Comparison of ENCODE assay signal across 22 mouse cellular contexts in genomic region chr11:37650095-37650494, GRCm38 (mm10).
DNase-seq lines count a peak whose midpoint lies in the region; ATAC-seq lines count a peak whose summit lies in the region.
"Had no signal": no experiment of that assay in that cellular context is flagged by ENCODE, and none has a peak within 500 bp of the region (broad histone marks: within the 10 kb centered on the region; RNA-seq: fewer than 3 reads in every experiment).

No protein-coding gene starts in this region.

- no peaks in the 10 kb centered on the region for H3K27me3 ChIP-seq in forebrain, embryonic 11.5 days (ENCODE audit: control insufficient read depth, insufficient read depth, low read length)
- H3K27me3 ChIP-seq in forebrain, embryonic 10.5 days (ENCODE audit: poor library complexity, severe bottlenecking), result no peaks in the 10 kb centered on the region
- no peaks in the 10 kb centered on the region for H3K27me3 ChIP-seq in midbrain, embryonic 13.5 days
- no peaks in the 10 kb centered on the region for H3K27me3 ChIP-seq in midbrain, embryonic 15.5 days (replicated peaks)
- no peaks in the 10 kb centered on the region for H3K27me3 ChIP-seq in hindbrain, embryonic 14.5 days (ENCODE audit: control insufficient read depth, insufficient read depth, low read length)
- H3K27me3 ChIP-seq: CH12.LX; embryonic facial prominence, embryonic 13.5 days; heart, embryonic 15.5 days; limb, embryonic 13.5 days; liver, embryonic 15.5 days had no signal

- H3K27ac ChIP-seq in forebrain, embryonic 11.5 days (ENCODE audit: low read depth, low read length), result no peak overlapping the region
- H3K27ac ChIP-seq in forebrain, embryonic 10.5 days, result no peak overlapping the region
- H3K27ac ChIP-seq in midbrain, embryonic 13.5 days, result no peak overlapping the region
- no peak overlapping the region for H3K27ac ChIP-seq in midbrain, embryonic 15.5 days
- H3K27ac ChIP-seq in hindbrain, embryonic 14.5 days, result no peak overlapping the region
- H3K27ac ChIP-seq: embryonic facial prominence, embryonic 13.5 days; heart, embryonic 15.5 days; kidney, postnatal 0 days; limb, embryonic 13.5 days; liver, embryonic 15.5 days; macrophage; stomach, postnatal 0 days had no signal

- 74% methylated on average over 11 of the region's 11 CpGs for WGBS in forebrain, embryonic 11.5 days
- WGBS in forebrain, embryonic 10.5 days, result 90% methylated on average over 11 of the region's 11 CpGs
- 51% methylated on average over 11 of the region's 11 CpGs for WGBS in midbrain, embryonic 13.5 days
- whole genome bisulfite sequencing in midbrain, embryonic 15.5 days, result 48% methylated on average over 11 of the region's 11 CpGs
- 32% methylated on average over 11 of the region's 11 CpGs for WGBS in hindbrain, embryonic 14.5 days

- H3K36me3 ChIP-seq in forebrain, embryonic 11.5 days (ENCODE audit: control insufficient read depth, insufficient read depth, low read length), result no peaks in the 10 kb centered on the region
- H3K36me3 ChIP-seq in forebrain, embryonic 10.5 days (replicated peaks), result no peaks in the 10 kb centered on the region
- no peaks in the 10 kb centered on the region for H3K36me3 ChIP-seq in midbrain, embryonic 13.5 days
- H3K36me3 ChIP-seq in midbrain, embryonic 15.5 days (replicated peaks), result no peaks in the 10 kb centered on the region
- H3K36me3 ChIP-seq in hindbrain, embryonic 14.5 days (replicated peaks; ENCODE audit: control insufficient read depth, insufficient read depth), result no peaks in the 10 kb centered on the region
- H3K36me3 ChIP-seq: embryonic facial prominence, embryonic 13.5 days; heart, embryonic 15.5 days; limb, embryonic 13.5 days; liver, embryonic 15.5 days had no signal

- no peaks in the 10 kb centered on the region for H3K9me3 ChIP-seq in forebrain, embryonic 11.5 days (ENCODE audit: control insufficient read depth, low read length)
- no peaks in the 10 kb centered on the region for H3K9me3 ChIP-seq in forebrain, embryonic 10.5 days
- H3K9me3 ChIP-seq in midbrain, embryonic 13.5 days, result no peaks in the 10 kb centered on the region
- no peaks in the 10 kb centered on the region for H3K9me3 ChIP-seq in midbrain, embryonic 15.5 days
- H3K9me3 ChIP-seq in hindbrain, embryonic 14.5 days (ENCODE audit: control insufficient read depth, low read length), result no peaks in the 10 kb centered on the region
- H3K9me3 ChIP-seq: embryonic facial prominence, embryonic 13.5 days; heart, embryonic 15.5 days; limb, embryonic 13.5 days; liver, embryonic 15.5 days had no signal

- H3K4me2 ChIP-seq in forebrain, embryonic 11.5 days (ENCODE audit: low read depth, low read length, severe bottlenecking), result no peak overlapping the region
- H3K4me2 ChIP-seq in midbrain, embryonic 13.5 days (replicated peaks), result no peak overlapping the region
- no peak overlapping the region for H3K4me2 ChIP-seq in midbrain, embryonic 15.5 days
- no peak overlapping the region for H3K4me2 ChIP-seq in hindbrain, embryonic 14.5 days (replicated peaks)
- H3K4me2 ChIP-seq: embryonic facial prominence, embryonic 13.5 days; heart, embryonic 15.5 days; limb, embryonic 13.5 days; liver, embryonic 15.5 days had no signal

- no peak for DNase-seq in forebrain, embryonic 11.5 days (ENCODE audit: low spot score)
- DNase-seq in forebrain, embryonic 10.5 days (ENCODE audit: extremely low spot score, low spot score), result no peak
- peak; percentile 47 for DNase-seq in hindbrain, embryonic 14.5 days (ENCODE audit: low spot score)
- DNase-seq in retina, embryonic 14.5 days (ENCODE audit: low spot score), result peak; percentile 15
- DNase-seq in MN1 (ENCODE audit: low spot score), result no peak
- DNase-seq: adrenal gland, postnatal 25 days; cerebellum, adult 18-20 months; cerebellum, postnatal 36 days; gastrocnemius, postnatal 36 days; kidney, adult 11 months; right cerebral cortex, adult 18-20 months had no signal

- H3K9ac ChIP-seq in forebrain, embryonic 11.5 days (ENCODE audit: low read length), result no peak overlapping the region
- H3K9ac ChIP-seq in midbrain, embryonic 13.5 days (replicated peaks), result no peak overlapping the region
- no peak overlapping the region for H3K9ac ChIP-seq in midbrain, embryonic 15.5 days
- H3K9ac ChIP-seq in hindbrain, embryonic 14.5 days, result no peak overlapping the region
- H3K9ac ChIP-seq: embryonic facial prominence, embryonic 13.5 days; heart, embryonic 15.5 days; limb, embryonic 13.5 days; liver, embryonic 15.5 days had no signal

- H3K4me3 ChIP-seq in forebrain, embryonic 11.5 days (ENCODE audit: low read depth, low read length), result no peak overlapping the region
- H3K4me3 ChIP-seq in forebrain, embryonic 10.5 days, result no peak overlapping the region
- no peak overlapping the region for H3K4me3 ChIP-seq in midbrain, embryonic 13.5 days (replicated peaks)
- no peak overlapping the region for H3K4me3 ChIP-seq in midbrain, embryonic 15.5 days
- H3K4me3 ChIP-seq in hindbrain, embryonic 14.5 days (replicated peaks; ENCODE audit: low read length), result no peak overlapping the region
- H3K4me3 ChIP-seq: embryonic facial prominence, embryonic 13.5 days; heart, embryonic 15.5 days; limb, embryonic 13.5 days; liver, embryonic 15.5 days had no signal

- no peaks in the 10 kb centered on the region for H3K4me1 ChIP-seq in forebrain, embryonic 11.5 days (replicated peaks; ENCODE audit: control insufficient read depth, insufficient read depth, low read length)
- no peaks in the 10 kb centered on the region for H3K4me1 ChIP-seq in forebrain, embryonic 10.5 days
- H3K4me1 ChIP-seq in midbrain, embryonic 13.5 days (replicated peaks), result 0 out of 2 replicates have a peak, but pooled peaks cover 4% of the 10 kb centered on the region
- H3K4me1 ChIP-seq in midbrain, embryonic 15.5 days, result no peaks in the 10 kb centered on the region
- H3K4me1 ChIP-seq in hindbrain, embryonic 14.5 days (replicated peaks; ENCODE audit: control insufficient read depth, insufficient read depth, low read length), result no peaks in the 10 kb centered on the region
- H3K4me1 ChIP-seq: embryonic facial prominence, embryonic 13.5 days; heart, embryonic 15.5 days; limb, embryonic 13.5 days; liver, embryonic 15.5 days had no signal

- ATAC-seq in forebrain, embryonic 11.5 days (replicated peaks; ENCODE audit: low FRiP score), result 0 out of 2 replicates have a peak, but pooled peaks have one; percentile 51
- ATAC-seq in midbrain, embryonic 13.5 days, result peak; percentile 62; the same call in 1 of the 2 replicates
- no peak for ATAC-seq in midbrain, embryonic 15.5 days (replicated peaks)
- peak; percentile 70 for ATAC-seq in hindbrain, embryonic 14.5 days (ENCODE audit: low FRiP score)
- ATAC-seq in megakaryocyte, adult 5-6 weeks (ENCODE audit: poor library complexity, severe bottlenecking), result no peak

Comparison
In these comparisons a context has a peak if more than half of its experiments do, and no peak if none do; other contexts are left out.
1. ATAC-seq: peak in forebrain, embryonic 11.5 days (single experiment), midbrain, embryonic 13.5 days (single experiment) and hindbrain, embryonic 14.5 days (single experiment); none in midbrain, embryonic 15.5 days (single experiment) and megakaryocyte, adult 5-6 weeks (single experiment).
2. DNase-seq: peak in hindbrain, embryonic 14.5 days (single experiment) and retina, embryonic 14.5 days (single experiment); none in forebrain, embryonic 11.5 days (single experiment), forebrain, embryonic 10.5 days (single experiment) and MN1 (single experiment).